Mouse (Mus musculus) NIH3T3 (cell line): ENCODE measurements at regions not wholly inside any gene's neighbourhood (a gene's known extent, or its start where the extent isn't known, plus 50 kb on each side); places are given as distances from the start of the nearest gene placed in this dataset.

ENCODE experiments used
- DNase-seq: peaks from one replicate; pipeline ENCODE4 v3.0.0-alpha.2; 2012; ENCODE audit warnings: low read depth

DNA sequence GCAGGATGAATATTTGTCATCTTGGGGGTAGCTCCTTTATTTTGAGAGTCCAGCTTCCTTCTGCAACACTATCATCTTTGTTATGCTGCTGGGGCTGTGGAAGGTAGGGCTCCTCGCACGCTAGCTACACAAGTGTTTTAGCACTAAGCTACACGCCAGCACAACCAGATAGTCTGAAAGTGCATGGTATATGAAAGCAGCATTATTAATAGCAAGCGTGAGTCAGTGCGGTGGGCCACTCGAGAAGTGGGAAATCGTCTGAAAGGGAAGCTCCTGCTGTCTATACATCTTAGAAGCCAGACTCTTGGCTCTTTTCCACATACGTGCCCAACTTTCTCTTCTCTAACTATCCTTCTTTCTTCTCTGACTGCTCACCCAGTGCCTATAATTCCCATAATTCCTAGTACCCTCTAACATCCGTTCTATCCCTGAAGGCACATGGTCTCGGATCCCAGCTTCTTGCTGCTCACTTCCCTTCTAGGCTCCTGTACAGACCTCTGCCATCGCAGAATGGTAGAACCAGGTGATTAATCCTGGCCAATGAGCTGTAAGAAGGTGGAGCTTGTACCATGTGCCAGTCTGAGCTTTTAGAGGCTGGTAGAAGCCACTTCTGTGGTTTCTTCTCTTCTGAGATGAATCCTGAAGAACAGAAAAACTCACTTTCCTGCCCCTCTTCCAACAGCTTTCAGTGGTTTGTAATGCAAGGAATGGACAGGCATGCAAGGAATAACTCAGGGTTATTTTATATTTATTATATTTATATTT is 55.5 kb downstream of the E030025P04Rik start:
- DNase-seq: no peak

DNA sequence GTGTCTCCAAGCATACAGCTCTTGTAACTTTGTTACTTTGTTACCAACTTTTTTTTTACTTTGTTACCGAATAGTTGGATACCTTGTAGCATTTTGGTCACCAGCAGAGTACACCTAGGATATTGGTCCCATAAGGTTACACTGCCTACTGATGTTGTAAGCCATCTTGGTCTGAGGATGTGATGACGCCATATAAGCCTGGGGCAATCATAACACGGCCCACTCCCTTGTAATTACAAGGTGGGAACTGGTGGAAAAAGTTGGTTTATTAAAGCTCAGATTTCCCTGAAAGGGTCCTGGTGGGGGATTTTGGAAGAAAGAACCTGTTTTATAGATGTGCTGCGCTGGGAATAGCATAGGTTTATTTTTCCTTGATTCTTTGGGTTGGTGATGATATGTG is 62.2 kb downstream of the E030025P04Rik start:
- no peak for DNase-seq

GRCm38 (mm10) chr11:109081454-109081853 is 62.7 kb downstream of the E030025P04Rik start:
- DNase-seq: no peak

GRCm38 (mm10) chr11:109080847-109081415 is 63.2 kb downstream of the E030025P04Rik start:
- no peak for DNase-seq

DNA sequence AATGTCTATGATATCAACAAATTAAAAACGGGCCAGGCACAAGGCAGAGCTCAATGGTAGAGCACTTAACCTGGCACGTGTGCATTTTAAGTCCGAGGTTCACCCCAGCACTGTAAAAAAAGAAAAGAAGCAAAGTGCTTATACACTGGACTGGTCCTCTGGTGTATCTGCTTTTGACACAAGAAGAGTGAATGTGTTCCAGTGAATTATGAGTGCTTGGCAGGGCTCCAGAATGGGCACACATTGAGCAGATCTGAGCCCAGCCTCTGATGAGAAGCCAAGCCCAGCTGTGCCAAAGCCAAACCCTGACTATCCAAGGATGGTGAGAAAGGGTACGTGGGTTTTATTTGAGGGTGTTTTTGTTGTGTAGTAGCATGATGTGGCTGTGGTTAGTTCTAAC is 64.7 kb downstream of the E030025P04Rik start:
- DNase-seq: no peak

- no peak for DNase-seq
Observed at GRCm38 (mm10) chr11:109076587-109077417, 67.4 kb downstream of the E030025P04Rik start.

- DNase-seq: no peak
Observed at GRCm38 (mm10) chr11:109071340-109071739, 72.8 kb downstream of the E030025P04Rik start.

DNA sequence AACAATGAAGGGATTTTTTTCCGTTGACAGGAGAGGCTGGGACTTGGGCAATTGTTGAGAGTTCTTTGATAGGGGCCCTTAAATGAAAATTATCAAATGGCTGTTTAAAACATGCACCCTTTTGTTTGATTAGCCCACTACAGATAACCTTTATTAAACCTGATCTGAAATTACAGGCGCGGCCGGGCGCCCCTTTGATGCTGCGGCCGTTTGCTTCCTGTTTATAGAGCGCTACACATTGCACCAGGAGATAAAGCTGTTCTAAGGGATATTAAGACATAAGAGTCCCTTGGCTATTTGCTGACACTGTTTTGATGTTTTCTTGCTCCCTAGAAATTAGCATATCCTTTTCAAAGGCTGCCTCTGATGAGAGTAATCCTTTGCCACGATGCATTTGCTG is 73.8 kb downstream of the E030025P04Rik start:
- DNase-seq: no peak

DNA sequence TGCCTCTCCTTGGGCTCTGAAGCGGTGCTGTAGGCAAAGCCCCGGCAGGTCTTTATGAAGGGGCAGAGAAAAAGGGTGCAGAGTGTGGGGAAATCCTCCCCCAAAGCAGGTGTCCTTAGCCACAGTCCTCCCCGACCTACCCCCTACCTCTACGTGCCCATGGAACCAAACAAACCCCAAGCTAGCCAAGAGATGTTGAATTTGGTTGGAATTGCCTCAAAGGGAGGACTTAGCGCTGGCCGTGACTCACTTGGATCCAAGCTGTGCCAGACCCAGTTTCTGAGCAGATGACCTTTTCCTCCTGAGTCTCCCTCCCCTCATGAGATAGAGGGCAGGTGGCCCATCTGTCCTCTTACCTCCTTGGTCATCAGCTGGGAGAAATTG is 74.9 kb downstream of the E030025P04Rik start:
- no peak for DNase-seq

- DNase-seq: no peak
Observed at GRCm38 (mm10) chr11:109068371-109069325, 75.5 kb downstream of the E030025P04Rik start.

GRCm38 (mm10) chr11:109067733-109068132 is 76.4 kb downstream of the E030025P04Rik start:
- DNase-seq: no peak

GRCm38 (mm10) chr11:109061971-109062370 is 82.2 kb downstream of the E030025P04Rik start:
- no peak for DNase-seq

DNA sequence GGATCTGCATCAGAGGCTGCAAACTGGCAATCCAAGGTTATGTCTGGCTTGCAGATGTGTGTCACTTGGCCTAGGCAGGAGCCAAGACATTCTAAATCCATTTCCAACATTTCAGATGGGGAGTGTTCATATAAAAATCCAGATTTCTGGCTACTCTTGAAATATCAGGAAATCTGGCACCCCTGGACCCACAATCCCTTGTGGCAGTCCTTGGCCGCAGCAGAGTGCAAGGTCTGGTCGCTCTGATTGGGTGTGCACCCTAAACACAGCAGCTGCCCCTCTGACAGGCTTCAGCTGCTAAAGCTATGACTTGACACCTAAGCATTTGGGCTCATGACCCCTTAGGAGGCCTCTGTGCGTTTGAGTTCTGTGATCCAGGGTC is 83.7 kb downstream of the E030025P04Rik start:
- no peak for DNase-seq

DNA sequence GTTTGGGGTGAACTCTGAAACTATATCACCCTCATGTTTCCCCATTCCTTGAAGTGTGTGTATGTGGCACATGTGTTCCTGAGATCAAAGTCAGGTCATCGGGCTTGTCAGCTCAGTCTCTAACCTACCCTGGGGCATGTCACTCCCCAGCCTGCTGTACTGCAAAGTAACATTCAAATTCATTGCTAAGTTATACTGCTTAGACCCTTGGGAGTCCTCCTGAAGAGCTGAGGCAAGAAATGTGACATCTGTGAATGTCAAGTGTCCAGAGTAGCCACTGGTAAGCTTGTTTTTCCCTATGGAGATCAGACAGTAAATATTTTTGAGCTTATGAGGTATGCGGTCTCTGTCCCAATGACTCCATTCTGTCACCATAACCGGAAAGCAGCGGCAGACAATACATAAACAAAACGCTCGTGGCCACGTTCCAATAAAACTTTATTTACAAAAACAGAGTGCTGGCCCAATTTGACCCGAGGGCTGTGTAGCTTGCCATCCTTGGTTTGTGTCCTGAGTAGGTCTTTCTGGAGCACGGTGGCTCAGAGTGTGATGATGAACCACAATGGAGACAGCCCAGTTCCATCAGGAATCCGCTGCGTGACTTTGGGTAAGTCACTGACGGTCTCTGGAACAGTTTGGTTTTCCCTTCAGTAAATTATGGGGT is 84.2 kb downstream of the E030025P04Rik start:
- no peak for DNase-seq

DNA sequence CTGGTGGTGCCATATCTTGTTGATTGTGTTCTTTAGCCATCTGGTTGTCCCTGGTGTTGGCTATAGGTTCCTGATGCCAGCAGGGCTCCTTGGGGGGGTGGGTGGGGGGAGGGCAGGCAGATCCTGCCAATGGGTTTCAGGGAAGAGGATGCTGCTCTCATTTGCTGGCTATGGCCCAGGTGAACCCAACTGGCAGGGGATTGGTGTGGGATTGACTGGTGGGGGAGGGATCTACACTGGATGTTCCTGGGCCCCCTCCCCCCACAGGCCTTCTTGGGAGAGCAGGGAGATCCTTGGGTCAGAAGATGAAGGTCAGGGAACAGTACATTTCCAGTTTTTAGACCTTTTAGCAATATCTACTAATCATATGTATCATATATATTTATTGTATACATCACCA is 86.1 kb downstream of the E030025P04Rik start:
- DNase-seq: no peak

- DNase-seq: no peak
Observed at GRCm38 (mm10) chr11:109048257-109049101, 95.7 kb downstream of the E030025P04Rik start.

GRCm38 (mm10) chr11:109047483-109048110 is 96.6 kb downstream of the E030025P04Rik start:
- DNase-seq: no peak

DNA sequence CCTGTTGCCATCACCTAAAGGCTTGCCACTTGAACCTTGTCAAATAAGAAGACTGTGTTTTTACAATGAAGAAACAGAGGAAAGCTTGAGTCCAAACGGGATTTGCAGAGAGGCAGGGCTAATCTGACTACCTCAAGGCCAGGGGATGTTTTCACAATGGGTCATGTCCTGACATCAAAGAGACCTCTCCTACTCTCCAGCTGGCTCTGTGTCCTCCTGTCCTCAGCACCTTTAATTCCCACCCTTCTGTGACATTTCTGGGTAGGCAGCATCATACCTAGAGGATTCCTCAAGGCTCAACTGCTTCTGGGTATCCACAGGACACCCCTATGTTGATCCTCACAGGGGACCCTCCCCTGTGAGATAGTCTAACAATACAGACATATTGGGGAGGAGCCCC is 97.7 kb downstream of the E030025P04Rik start:
- no peak for DNase-seq

- no peak for DNase-seq
Observed at GRCm38 (mm10) chr11:109040519-109040916, 103.7 kb downstream of the E030025P04Rik start.
